Mouse (Mus musculus) right cerebral cortex, postnatal 25 days (tissue): ENCODE measurements around the gene Upp2.

Experiments used
- DNase-seq: peaks from one replicate; pipeline ENCODE4 v3.0.0; 2022

Upp2 gene

GRCm38 (mm10) chr2:58786177-58786576 is 219.1 kb downstream of the Upp2 start:
- no peak for DNase-seq

- DNase-seq, result no peak
Measured at GRCm38 (mm10) chr2:58786681-58787080, 219.6 kb downstream of the Upp2 start.

GRCm38 (mm10) chr2:58787360-58787759 is 220.3 kb downstream of the Upp2 start:
- no peak for DNase-seq

- DNase-seq, result no peak
Measured at GRCm38 (mm10) chr2:58789934-58790333, 222.8 kb downstream of the Upp2 start.

- no peak for DNase-seq
Measured at GRCm38 (mm10) chr2:58790361-58790760, 223.3 kb downstream of the Upp2 start.

- no peak for DNase-seq
Measured at GRCm38 (mm10) chr2:58794489-58794888, 227.4 kb downstream of the Upp2 start.

- DNase-seq, result no peak
Measured at GRCm38 (mm10) chr2:58795432-58795831, 228.3 kb downstream of the Upp2 start.

GRCm38 (mm10) chr2:58797506-58797905 is 230.4 kb downstream of the Upp2 start:
- no peak for DNase-seq

GRCm38 (mm10) chr2:58799126-58799525 is 232.0 kb downstream of the Upp2 start:
- no peak for DNase-seq

- no peak for DNase-seq
Measured at GRCm38 (mm10) chr2:58799623-58800022, 232.5 kb downstream of the Upp2 start.

GRCm38 (mm10) chr2:58812941-58813340 is 245.8 kb downstream of the Upp2 start:
- DNase-seq, result no peak

GRCm38 (mm10) chr2:58828910-58829600 is 262.0 kb downstream of the Upp2 start:
- DNase-seq, result no peak

GRCm38 (mm10) chr2:58829981-58830742 is 263.1 kb downstream of the Upp2 start:
- no peak for DNase-seq

GRCm38 (mm10) chr2:58832253-58832980 is 265.3 kb downstream of the Upp2 start:
- no peak for DNase-seq

GRCm38 (mm10) chr2:58841021-58841420 is 273.9 kb downstream of the Upp2 start:
- DNase-seq, result no peak

- DNase-seq, result no peak
Measured at GRCm38 (mm10) chr2:58842443-58842842, 275.3 kb downstream of the Upp2 start.
